Mouse (Mus musculus) midbrain, embryonic 15.5 days (tissue): ENCODE data around the gene Prcc. TPM values are rescaled to one million over a fixed set of nuclear protein-coding genes. Genes with fewer than 3 reads are reported as not detected.
"Not testable (repeated sequence)": the region's sequence is repeated elsewhere in the genome, so short reads cannot be mapped to it uniquely, and the experiment has no call there.

Source experiments
- ATAC-seq: fragments of 200-750 bp; cut with Nextera tagmentation; replicated peaks from 2 replicates; pipeline ENCODE4 v1.8.0; 2017; ENCODE audit warnings: moderate TSS enrichment
- H3K27ac ChIP-seq: fragments of 300-500 bp; sonication (generic); 2 replicates; pipeline ENCODE4 v1.5.1; 2015; ENCODE audit warnings: mild to moderate bottlenecking, inconsistent platforms
- H3K27me3 ChIP-seq: fragments of 300-500 bp; sonication (generic); replicated peaks from 2 replicates; pipeline ENCODE4 v1.6.1; 2015; ENCODE audit warnings: inconsistent platforms
- H3K36me3 ChIP-seq: fragments of 300-500 bp; sonication (generic); replicated peaks from 2 replicates; pipeline ENCODE4 v1.6.1; 2015; ENCODE audit warnings: inconsistent platforms
- H3K4me1 ChIP-seq: fragments of 300-500 bp; sonication (generic); 2 replicates; pipeline ENCODE4 v1.6.1; 2015; ENCODE audit warnings: inconsistent platforms
- H3K4me2 ChIP-seq: fragments of 300-500 bp; sonication (generic); 2 replicates; pipeline ENCODE4 v1.6.1; 2015; ENCODE audit warnings: inconsistent platforms, mild to moderate bottlenecking, moderate library complexity
- H3K4me3 ChIP-seq: fragments of 300-500 bp; sonication (generic); 2 replicates; pipeline ENCODE4 v1.5.1; 2015; ENCODE audit warnings: mild to moderate bottlenecking, inconsistent platforms
- H3K9ac ChIP-seq: fragments of 300-500 bp; sonication (generic); 2 replicates; pipeline ENCODE4 v1.6.1; 2015; ENCODE audit warnings: mild to moderate bottlenecking, inconsistent platforms
- H3K9me3 ChIP-seq: fragments of 300-500 bp; sonication (generic); 2 replicates; pipeline ENCODE4 v1.6.1; 2016; ENCODE audit warnings: inconsistent platforms
- WGBS: fragments of 180-500 bp; shearing (Covaris S2); methylation state at CpG from one replicate; pipeline ENCODE4 v1.1.7; 2015; ENCODE audit warnings: mixed read lengths; 5-methylcytosine and 5-hydroxymethylcytosine counted together
- polyA plus RNA-seq: library from polyadenylated mRNA; unstranded; fragments of >200 nt; fragmentation: Nextera tagmentation; extraction: Ambion mirVana; gene quantifications from 2 replicates; pipeline ENCODE4 v1.2.1, GENCODE M21; 2015

The Prcc gene
- polyA plus RNA-seq, 1 experiment from 2014 or later = 15.8 TPM

- ATAC-seq = no peak
- Histone ChIP-seq H3K27ac (no peak overlapping the region), H3K9me3 (no peaks in the 10 kb centered on the region), H3K4me1 (peaks cover 3% of the 10 kb centered on the region; the same call in 1 of the 2 replicates), H3K27me3 (no peaks in the 10 kb centered on the region), H3K4me3 (no peak overlapping the region), H3K4me2 (no peak overlapping the region), H3K36me3 (no peaks in the 10 kb centered on the region), H3K9ac (no peak overlapping the region)
- WGBS = 50% methylated on average over 1 of the region's 1 CpGs
Measured at GRCm38 (mm10) chr3:87901036-87901624, 15.7 kb upstream of the Prcc start.

- WGBS = 77% methylated on average over 3 of the region's 3 CpGs
Measured at GRCm38 (mm10) chr3:87899776-87900175, 14.4 kb upstream of the Prcc start.

GRCm38 (mm10) chr3:87899266-87899665, 13.9 kb upstream of the Prcc start:
- Histone ChIP-seq H3K4me2 (no peak overlapping the region), H3K9ac (no peak overlapping the region), H3K4me3 (no peak overlapping the region), H3K27me3 (no peaks in the 10 kb centered on the region), H3K27ac (no peak overlapping the region), H3K36me3 (no peaks in the 10 kb centered on the region), H3K9me3 (no peaks in the 10 kb centered on the region), H3K4me1 (no peaks in the 10 kb centered on the region)
- ATAC-seq = no peak
- 64% methylated on average over 3 of the region's 3 CpGs for WGBS

More at GRCm38 (mm10) chr3:87899776-87900175, 14.4 kb upstream of the Prcc start:
- no peaks in the 10 kb centered on the region for H3K36me3 ChIP-seq
- H3K4me2 ChIP-seq = no peak overlapping the region
- no peaks in the 10 kb centered on the region for H3K27me3 ChIP-seq
- H3K9me3 ChIP-seq = no peaks in the 10 kb centered on the region
- no peak for ATAC-seq
- no peak overlapping the region for H3K27ac ChIP-seq
- H3K4me1 ChIP-seq = no peaks in the 10 kb centered on the region
- no peak overlapping the region for H3K4me3 ChIP-seq
- H3K9ac ChIP-seq = no peak overlapping the region

GRCm38 (mm10) chr3:87893367-87893905, 8.0 kb upstream of the Prcc start:
- Histone ChIP-seq H3K36me3 (no peaks in the 10 kb centered on the region), H3K27ac (no peak overlapping the region), H3K9me3 (no peaks in the 10 kb centered on the region), H3K4me2 (no peak overlapping the region), H3K4me3 (no peak overlapping the region), H3K27me3 (no peaks in the 10 kb centered on the region), H3K9ac (no peak overlapping the region), H3K4me1 (no peaks in the 10 kb centered on the region)
- ATAC-seq = no peak
- 69% methylated on average over 3 of the region's 3 CpGs for WGBS

GRCm38 (mm10) chr3:87891481-87891880, 6.1 kb upstream of the Prcc start:
- no peak for ATAC-seq
- Histone ChIP-seq H3K36me3 (no peaks in the 10 kb centered on the region), H3K4me1 (no peaks in the 10 kb centered on the region), H3K4me3 (no peak overlapping the region), H3K9me3 (no peaks in the 10 kb centered on the region), H3K4me2 (no peak overlapping the region), H3K27me3 (no peaks in the 10 kb centered on the region), H3K27ac (no peak overlapping the region), H3K9ac (no peak overlapping the region)
- WGBS = 51% methylated on average over 3 of the region's 3 CpGs

- not testable (repeated sequence) for H3K36me3 ChIP-seq, ATAC-seq
- WGBS = 83% methylated on average over 4 of the region's 4 CpGs
Measured at GRCm38 (mm10) chr3:87887400-87887799, 2.0 kb upstream of the Prcc start.

GRCm38 (mm10) chr3:87886416-87886815, 1.0 kb upstream of the Prcc start:
- Histone ChIP-seq H3K4me2 (peak overlapping the region; percentile 54; the same call in 1 of the 2 replicates), H3K4me1 (peaks cover 22% of the 10 kb centered on the region), H3K36me3 (no peaks in the 10 kb centered on the region; the same call in 1 of the 2 replicates), H3K27ac (no peak overlapping the region), H3K9me3 (no peaks in the 10 kb centered on the region), H3K9ac (no peak overlapping the region; the same call in 1 of the 2 replicates), H3K27me3 (no peaks in the 10 kb centered on the region), H3K4me3 (peak overlapping the region; percentile 93; the same call in 1 of the 2 replicates)
- ATAC-seq = no peak
- 85% methylated on average over 6 of the region's 6 CpGs for WGBS

More at GRCm38 (mm10) chr3:87887400-87887799, 2.0 kb upstream of the Prcc start:
- H3K9ac ChIP-seq, H3K4me3 ChIP-seq, H3K9me3 ChIP-seq, H3K27me3 ChIP-seq, H3K4me2 ChIP-seq, H3K27ac ChIP-seq: not testable (repeated sequence)
- H3K4me1 ChIP-seq = peaks cover 19% of the 10 kb centered on the region

- 0 out of 2 replicates have a peak overlapping the region, but pooled peaks have one; percentile 55 for H3K27ac ChIP-seq
- peak overlapping the region; percentile 93 for H3K4me3 ChIP-seq
- H3K4me1 ChIP-seq = peaks cover 22% of the 10 kb centered on the region
- no peaks in the 10 kb centered on the region for H3K27me3 ChIP-seq
- peak overlapping the region; percentile 54 for H3K4me2 ChIP-seq
- WGBS = 14% methylated on average over 10 of the region's 10 CpGs
- no peaks in the 10 kb centered on the region; the same call in 1 of the 2 replicates for H3K36me3 ChIP-seq
- no peaks in the 10 kb centered on the region for H3K9me3 ChIP-seq
- H3K9ac ChIP-seq = peak overlapping the region; percentile 40; the same call in 1 of the 2 replicates
- ATAC-seq = peak; percentile 29; the same call in 1 of the 2 replicates
Measured at GRCm38 (mm10) chr3:87886004-87886365, 577 bp upstream of the Prcc start.

GRCm38 (mm10) chr3:87884708-87885251, 628 bp downstream of the Prcc start:
- H3K9ac ChIP-seq = peak overlapping the region; percentile 80
- peak overlapping the region; percentile 82 for H3K4me2 ChIP-seq
- no peaks in the 10 kb centered on the region for H3K27me3 ChIP-seq
- peak; percentile 34 for ATAC-seq
- 0% methylated on average over 28 of the region's 28 CpGs for WGBS
- peaks cover 22% of the 10 kb centered on the region for H3K4me1 ChIP-seq
- H3K9me3 ChIP-seq = no peaks in the 10 kb centered on the region
- peaks cover 6% of the 10 kb centered on the region; the same call in 1 of the 2 replicates for H3K36me3 ChIP-seq
- H3K27ac ChIP-seq = peak overlapping the region; percentile 87
- H3K4me3 ChIP-seq = peak overlapping the region; percentile 93

GRCm38 (mm10) chr3:87884291-87884690, 1.1 kb downstream of the Prcc start:
- Histone ChIP-seq H3K36me3 (peaks cover 6% of the 10 kb centered on the region; the same call in 1 of the 2 replicates), H3K27ac (peak overlapping the region; percentile 87; the same call in 1 of the 2 replicates), H3K4me1 (peaks cover 22% of the 10 kb centered on the region), H3K27me3 (no peaks in the 10 kb centered on the region), H3K4me3 (peak overlapping the region; percentile 93), H3K4me2 (peak overlapping the region; percentile 82), H3K9me3 (no peaks in the 10 kb centered on the region), H3K9ac (peak overlapping the region; percentile 80)
- no peak for ATAC-seq
- 3% methylated on average over 3 of the region's 3 CpGs for WGBS

GRCm38 (mm10) chr3:87877730-87878129, 7.7 kb downstream of the Prcc start:
- no peak for ATAC-seq
- Histone ChIP-seq H3K4me1 (peaks cover 8% of the 10 kb centered on the region), H3K9ac (no peak overlapping the region), H3K9me3 (no peaks in the 10 kb centered on the region), H3K36me3 (peaks cover 6% of the 10 kb centered on the region; the same call in 1 of the 2 replicates), H3K27me3 (no peaks in the 10 kb centered on the region), H3K4me2 (no peak overlapping the region), H3K4me3 (no peak overlapping the region), H3K27ac (no peak overlapping the region)
- WGBS = 94% methylated on average over 4 of the region's 4 CpGs

- not testable (repeated sequence) for H3K27ac ChIP-seq, ATAC-seq, H3K4me2 ChIP-seq, H3K27me3 ChIP-seq, H3K4me3 ChIP-seq, H3K9ac ChIP-seq, H3K9me3 ChIP-seq, H3K4me1 ChIP-seq
- 94% methylated on average over 4 of the region's 4 CpGs for WGBS
- peaks cover 47% of the 10 kb centered on the region for H3K36me3 ChIP-seq
Measured at GRCm38 (mm10) chr3:87864111-87864510, 21.3 kb downstream of the Prcc start.
